Mouse (Mus musculus) stomach, postnatal 0 days (tissue): ENCODE results near the gene Otud4. TPM values are rescaled to one million over a fixed set of nuclear protein-coding genes. Genes with fewer than 3 reads are reported as not detected.
A peak's percentile ranks its signal among the peaks of the same experiment; 100 is the strongest.

ENCODE experiments used
- ATAC-seq: fragments of 200-750 bp; cut with Nextera tagmentation; 2 replicates; pipeline ENCODE4 v1.8.0; 2017; ENCODE audit not compliant: low FRiP score, low TSS enrichment
- DNase-seq: peaks from one replicate; pipeline ENCODE4 v3.0.0-alpha.2; 2016; ENCODE audit warnings: low spot score
- H3K27ac ChIP-seq: fragments of 300-500 bp; sonication (generic); replicated peaks from 2 replicates; pipeline ENCODE4 v1.5.1; 2014; ENCODE audit warnings: mild to moderate bottlenecking, control low read depth
- H3K27me3 ChIP-seq: fragments of 300-500 bp; sonication (generic); 2 replicates; pipeline ENCODE4 v1.6.1; 2014; ENCODE audit warnings: low read length; ENCODE audit not compliant: control insufficient read depth, insufficient read depth
- H3K36me3 ChIP-seq: fragments of 300-500 bp; sonication (generic); 2 replicates; pipeline ENCODE4 v1.6.1; 2014; ENCODE audit warnings: low read length, mixed read lengths; ENCODE audit not compliant: control insufficient read depth, insufficient read depth
- H3K4me1 ChIP-seq: fragments of 300-500 bp; sonication (generic); replicated peaks from 2 replicates; pipeline ENCODE4 v1.6.1; 2014; ENCODE audit warnings: antibody characterized with exemption; ENCODE audit not compliant: control insufficient read depth, insufficient read depth
- H3K4me2 ChIP-seq: fragments of 300-500 bp; sonication (generic); replicated peaks from 2 replicates; pipeline ENCODE4 v1.6.1; 2014; ENCODE audit warnings: low read depth, mild to moderate bottlenecking, control low read depth, moderate library complexity
- H3K4me3 ChIP-seq: fragments of 300-500 bp; sonication (generic); 2 replicates; pipeline ENCODE4 v1.5.1; 2014; ENCODE audit warnings: low read depth, low read length, control low read depth
- H3K9ac ChIP-seq: fragments of 300-500 bp; sonication (generic); 2 replicates; pipeline ENCODE4 v1.6.1; 2014; ENCODE audit warnings: mild to moderate bottlenecking, low read length, control low read depth, mixed read lengths
- H3K9me3 ChIP-seq: fragments of 300-500 bp; sonication (generic); 2 replicates; pipeline ENCODE4 v1.6.1; 2016; ENCODE audit warnings: low read length; ENCODE audit not compliant: control insufficient read depth
- CTCF ChIP-seq: IDR thresholded peaks from 2 replicates; pipeline ENCODE4 v1.5.1; 2016; ENCODE audit warnings: antibody characterized with exemption, low read depth, mild to moderate bottlenecking, moderate library complexity
- EP300 ChIP-seq: optimal IDR thresholded peaks from 2 replicates; pipeline ENCODE3; 2016; ENCODE audit warnings: antibody characterized with exemption
- WGBS: fragments of 180-500 bp; shearing (Covaris S2); extraction: QIAGEN DNeasy Blood & Tissue Kit; methylation state at CpG from one replicate; pipeline ENCODE4 v1.1.7; 2014; 5-methylcytosine and 5-hydroxymethylcytosine counted together
- polyA plus RNA-seq: library from polyadenylated mRNA; unstranded; fragments of >200 nt; fragmentation: Nextera tagmentation; extraction: Ambion mirVana; gene quantifications from 2 replicates; pipeline ENCODE4 v1.2.1, GENCODE M21; 2015

Otud4 gene
- polyA plus RNA-seq, 1 experiment from 2014 or later = 5.4 TPM

DNA sequence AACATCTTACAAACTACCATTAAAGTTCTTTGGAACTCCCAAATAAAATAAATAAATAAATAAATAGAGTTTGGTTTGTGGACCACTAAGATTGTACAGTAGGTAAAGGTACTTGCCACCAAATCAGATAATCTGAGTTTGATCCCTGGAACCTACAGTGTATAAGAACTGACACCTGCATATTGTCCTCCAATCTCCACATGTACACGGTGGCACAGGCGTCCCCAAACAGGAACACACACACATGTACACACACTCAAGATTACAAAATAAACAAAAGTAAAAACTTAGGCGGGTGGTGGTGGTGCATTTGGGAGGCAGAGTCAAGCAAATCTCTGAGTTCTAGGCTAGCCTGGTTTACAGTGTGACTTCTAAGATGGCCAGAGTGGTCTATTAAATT lies 67.3 kb downstream of the Otud4 start:
- ATAC-seq (no peak), DNase-seq (no peak)
- no peaks in the 10 kb centered on the region for H3K27me3 ChIP-seq
- H3K4me1 ChIP-seq = no peaks in the 10 kb centered on the region
- no peak overlapping the region for H3K9ac ChIP-seq
- H3K27ac ChIP-seq = no peak overlapping the region
- H3K4me2 ChIP-seq = no peak overlapping the region
- WGBS = 91% methylated on average over 3 of the region's 3 CpGs
- peaks cover 10% of the 10 kb centered on the region for H3K36me3 ChIP-seq
- H3K9me3 ChIP-seq = no peaks in the 10 kb centered on the region
- TF ChIP-seq EP300 (no peak), CTCF (no peak)
- H3K4me3 ChIP-seq = no peak overlapping the region

DNA sequence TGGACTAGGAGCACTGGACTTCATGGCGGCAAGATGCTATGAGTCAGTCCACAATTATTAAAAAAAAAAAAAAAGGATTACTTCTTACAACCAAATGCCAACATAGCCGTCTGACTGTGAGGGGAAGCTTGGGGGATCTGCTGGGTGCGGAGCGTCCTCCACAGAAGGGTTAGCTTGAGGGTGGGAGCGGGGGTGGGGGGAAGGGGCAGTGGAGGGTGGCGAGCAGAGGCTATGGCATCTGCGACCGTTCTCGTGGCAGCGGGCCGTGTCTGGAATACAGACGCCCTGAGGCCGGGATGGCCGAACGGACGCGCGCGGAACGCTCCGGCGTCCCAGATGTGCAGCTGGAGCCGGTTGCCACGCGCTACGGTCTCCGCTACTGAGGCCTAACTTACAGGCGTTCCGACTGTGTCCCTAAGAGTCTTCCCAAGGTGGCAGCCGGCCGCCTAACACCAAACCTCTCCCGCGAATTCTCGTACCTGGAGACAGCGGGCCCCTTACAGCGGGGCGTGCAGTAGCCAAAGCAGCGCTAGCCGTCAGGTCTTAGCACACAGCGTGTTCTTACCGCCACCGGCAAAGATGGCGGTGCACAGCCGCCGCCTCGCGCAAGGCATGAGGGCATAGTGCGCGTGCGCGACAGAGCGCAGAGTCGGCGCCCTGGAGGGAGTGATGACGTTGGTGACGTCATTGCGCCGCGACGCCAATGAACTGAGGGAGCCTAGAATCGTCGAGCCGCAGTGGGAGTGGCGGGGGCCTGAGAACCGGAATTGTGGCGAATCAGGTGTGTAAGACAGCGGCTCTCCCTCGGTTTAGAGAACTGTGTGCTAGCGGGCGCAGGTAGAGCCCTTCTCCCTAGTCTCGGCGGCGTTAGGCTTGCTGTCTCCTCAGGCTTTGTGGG lies 71.9 kb downstream of the Otud4 start, which contains the start of the genes Abce1 and Anapc10:
TSS of gene Abce1 (minus strand) at position 677 of the 898 bp plus-strand sequence.
TSS of gene Anapc10 (plus strand) at position 757 of the 898 bp plus-strand sequence.
- H3K27me3 ChIP-seq = no peaks in the 10 kb centered on the region
- peak within 1 kb of the TSS; percentile 85 for H3K27ac ChIP-seq
- no peaks in the 10 kb centered on the region for H3K9me3 ChIP-seq
- no peaks in the 10 kb centered on the region for H3K36me3 ChIP-seq
- peak within 1 kb of the TSS; percentile 66 for H3K4me2 ChIP-seq
- TF ChIP-seq CTCF (no peak), EP300 (no peak)
- WGBS = under 1% methylated on average over 73 of the region's 73 CpGs
- peak within 1 kb of the TSS; percentile 83 for H3K9ac ChIP-seq
- no peaks in the 10 kb centered on the region for H3K4me1 ChIP-seq
- peak within 1 kb of the TSS; percentile 95 for H3K4me3 ChIP-seq
- ATAC-seq (peak; percentile 99), DNase-seq (peak; percentile 99)

DNA sequence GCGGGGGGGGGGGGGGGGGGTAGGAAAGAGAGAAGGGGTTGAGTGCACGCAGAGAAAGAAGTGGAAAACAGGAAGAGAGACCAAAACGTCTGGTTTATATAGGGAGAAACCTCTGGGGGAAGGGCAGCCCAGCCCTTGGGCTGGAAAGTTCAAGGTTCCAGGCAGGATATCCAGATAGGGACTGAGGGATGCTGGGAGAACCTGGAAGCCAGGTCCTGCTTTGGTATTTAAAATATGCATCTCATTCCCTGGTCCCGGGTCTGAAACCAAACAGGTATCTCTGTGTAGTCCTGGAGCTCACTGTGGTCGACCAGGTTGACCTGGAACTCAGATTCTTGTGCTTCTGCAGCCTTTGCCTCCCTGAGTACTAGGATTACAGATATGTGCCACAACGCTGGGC lies 73.3 kb downstream of the Otud4 start:
- no peak for ATAC-seq
- H3K27me3 ChIP-seq = no peaks in the 10 kb centered on the region
- no peak overlapping the region for H3K9ac ChIP-seq
- WGBS = 33% methylated on average over 6 of the region's 6 CpGs
- H3K9me3 ChIP-seq = no peaks in the 10 kb centered on the region
- H3K4me3 ChIP-seq = no peak overlapping the region
- H3K4me2 ChIP-seq = no peak overlapping the region
- TF ChIP-seq CTCF (no peak), EP300 (no peak)
- H3K27ac ChIP-seq = no peak overlapping the region
- H3K4me1 ChIP-seq = no peaks in the 10 kb centered on the region
- no peaks in the 10 kb centered on the region for H3K36me3 ChIP-seq
- DNase-seq = no peak

DNA sequence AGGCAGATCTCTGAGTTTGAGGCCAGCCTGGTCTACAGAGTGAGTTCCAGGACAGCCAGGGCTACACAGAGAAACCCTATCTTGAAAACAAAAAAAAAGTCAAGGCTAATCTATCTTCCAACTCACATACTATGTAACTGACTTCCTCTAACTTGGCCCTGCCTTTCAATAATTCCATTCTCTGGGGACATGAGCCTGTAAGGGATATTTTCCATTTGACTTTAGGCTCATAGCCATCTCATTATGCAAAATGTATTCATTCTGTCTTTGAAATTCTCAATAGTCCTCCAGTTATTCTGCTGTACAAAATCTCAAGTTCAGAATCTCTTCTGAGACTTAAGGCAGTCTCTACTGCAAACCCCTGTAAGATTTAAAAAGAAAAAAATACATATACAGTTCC lies 82.1 kb downstream of the Otud4 start:
- Histone ChIP-seq H3K4me3 (no peak overlapping the region), H3K4me2 (no peak overlapping the region), H3K36me3 (0 out of 2 replicates have a peak, but pooled peaks cover 4% of the 10 kb centered on the region), H3K27ac (no peak overlapping the region), H3K9ac (no peak overlapping the region), H3K9me3 (no peaks in the 10 kb centered on the region), H3K27me3 (no peaks in the 10 kb centered on the region), H3K4me1 (no peaks in the 10 kb centered on the region)
- TF ChIP-seq CTCF = no peak
- TF ChIP-seq EP300 = no peak
- DNase-seq (no peak), ATAC-seq (no peak)

DNA sequence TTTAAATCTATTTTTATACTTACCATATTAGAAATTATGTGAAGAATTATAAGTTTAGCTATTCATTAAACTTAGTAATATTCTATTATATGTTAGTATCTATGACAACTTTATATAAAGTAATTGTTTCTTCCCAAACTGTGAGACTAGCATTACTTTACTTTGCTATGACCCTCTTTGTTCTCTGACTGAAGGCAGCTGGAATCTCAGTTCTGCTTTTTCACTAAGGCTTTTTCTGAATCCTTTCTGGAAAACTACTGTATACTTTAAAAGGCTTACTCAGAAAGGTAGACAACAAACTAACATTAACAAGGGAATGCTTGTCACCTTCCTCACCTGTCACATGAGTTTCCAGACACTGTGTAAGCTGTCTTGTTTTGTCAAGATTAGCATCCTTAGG lies 83.9 kb downstream of the Otud4 start:
- TF ChIP-seq EP300 (no peak), CTCF (no peak)
- Histone ChIP-seq H3K27me3 (no peaks in the 10 kb centered on the region), H3K9ac (no peak overlapping the region), H3K27ac (no peak overlapping the region), H3K9me3 (no peaks in the 10 kb centered on the region), H3K4me3 (no peak overlapping the region), H3K36me3 (0 out of 2 replicates have a peak, but pooled peaks cover 4% of the 10 kb centered on the region), H3K4me1 (no peaks in the 10 kb centered on the region), H3K4me2 (no peak overlapping the region)
- DNase-seq = no peak
- ATAC-seq = no peak

DNA sequence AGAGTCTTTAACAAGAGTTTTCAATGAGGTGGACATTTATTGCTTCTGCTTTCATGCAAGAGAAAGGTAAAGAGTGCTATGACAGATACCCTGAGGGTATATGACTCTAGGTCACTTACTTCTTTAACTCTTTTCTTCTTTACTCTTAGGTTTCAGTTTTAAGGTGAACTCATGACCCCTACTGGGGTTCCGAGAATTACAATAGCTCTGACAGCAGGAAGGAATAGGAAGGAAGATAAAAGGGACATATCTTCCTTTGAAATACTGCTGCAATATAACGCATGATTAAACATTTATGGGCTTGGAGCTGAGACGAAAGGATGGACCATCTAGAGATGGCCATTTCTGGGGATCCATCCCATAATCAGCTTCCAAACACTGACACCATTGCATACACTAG lies 85.2 kb downstream of the Otud4 start:
- Histone ChIP-seq H3K27me3 (no peaks in the 10 kb centered on the region), H3K9ac (no peak overlapping the region), H3K9me3 (no peaks in the 10 kb centered on the region), H3K36me3 (peaks cover 4% of the 10 kb centered on the region; the same call in 1 of the 2 replicates), H3K27ac (no peak overlapping the region), H3K4me2 (no peak overlapping the region), H3K4me1 (no peaks in the 10 kb centered on the region), H3K4me3 (no peak overlapping the region)
- WGBS = 75% methylated on average over 3 of the region's 3 CpGs
- TF ChIP-seq EP300 (no peak), CTCF (no peak)
- DNase-seq (no peak), ATAC-seq (no peak)

Other genes with a start within 250 kb of the Otud4 start
- gene Smad1, start 240.1 kb upstream of the Otud4 start, polyA plus RNA-seq = 25.9 and 31.5 TPM in 2 replicates
- gene Abce1, start 72.1 kb downstream of the Otud4 start, polyA plus RNA-seq = 39.0 and 39.1 TPM in 2 replicates
- gene Anapc10, start 72.2 kb downstream of the Otud4 start, polyA plus RNA-seq = 30.6 and 31.5 TPM in 2 replicates